Mouse (Mus musculus) T-helper 1 cell (primary cell): ENCODE results near the gene Cep89.

Source experiments
- in situ Hi-C: fragments of 300-600 bp; cut with MboI, MseI; formaldehyde crosslinking; loops from one replicate; pipeline ENCODE4 v1.15.1; 2025; ENCODE audit warnings: high pct_unique_total_duplicates

The Cep89 gene

DNA sequence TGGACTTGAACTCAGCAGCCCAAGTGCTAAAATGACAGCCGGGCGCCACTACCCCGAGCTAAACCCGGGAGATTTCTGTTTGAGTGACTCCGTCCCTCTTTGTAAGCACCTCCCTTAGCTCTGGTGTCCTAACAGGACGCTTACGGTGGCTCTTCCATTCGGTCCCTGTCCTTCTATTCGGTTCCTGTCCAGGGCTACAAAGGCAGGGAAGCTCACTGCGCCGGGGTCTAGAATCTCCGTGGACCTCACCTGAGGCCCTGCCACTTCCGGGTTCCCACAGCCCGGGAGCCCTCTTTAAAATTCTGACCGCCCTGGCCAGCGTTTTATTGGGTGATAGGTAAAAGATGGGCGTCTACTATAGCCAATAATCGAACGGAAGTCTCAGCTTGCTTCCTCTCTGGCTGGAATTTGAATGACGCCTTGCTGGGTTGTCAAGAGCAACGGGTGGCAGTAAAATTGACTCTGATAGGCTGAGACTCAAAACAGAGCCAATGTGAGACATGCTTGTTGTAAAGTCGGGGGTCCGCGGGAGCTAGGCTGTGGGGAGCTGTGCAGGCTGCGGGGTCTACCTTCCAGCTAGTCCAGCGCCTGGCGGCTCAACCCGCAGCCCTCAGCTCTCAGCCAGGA is at the start of gene Cep89, which contains the start of gene Faap24:
Gene Cep89, plus strand, starts transcription at position 494 of the 627 bp plus-strand sequence.
Gene Faap24, minus strand, starts transcription at position 295 of the 627 bp plus-strand sequence.
- in situ Hi-C loops: loop anchor here (5.0 kb wide), 2 partner anchors 156 to 164 kb away; no protein-coding TSS in a partner anchor

DNA sequence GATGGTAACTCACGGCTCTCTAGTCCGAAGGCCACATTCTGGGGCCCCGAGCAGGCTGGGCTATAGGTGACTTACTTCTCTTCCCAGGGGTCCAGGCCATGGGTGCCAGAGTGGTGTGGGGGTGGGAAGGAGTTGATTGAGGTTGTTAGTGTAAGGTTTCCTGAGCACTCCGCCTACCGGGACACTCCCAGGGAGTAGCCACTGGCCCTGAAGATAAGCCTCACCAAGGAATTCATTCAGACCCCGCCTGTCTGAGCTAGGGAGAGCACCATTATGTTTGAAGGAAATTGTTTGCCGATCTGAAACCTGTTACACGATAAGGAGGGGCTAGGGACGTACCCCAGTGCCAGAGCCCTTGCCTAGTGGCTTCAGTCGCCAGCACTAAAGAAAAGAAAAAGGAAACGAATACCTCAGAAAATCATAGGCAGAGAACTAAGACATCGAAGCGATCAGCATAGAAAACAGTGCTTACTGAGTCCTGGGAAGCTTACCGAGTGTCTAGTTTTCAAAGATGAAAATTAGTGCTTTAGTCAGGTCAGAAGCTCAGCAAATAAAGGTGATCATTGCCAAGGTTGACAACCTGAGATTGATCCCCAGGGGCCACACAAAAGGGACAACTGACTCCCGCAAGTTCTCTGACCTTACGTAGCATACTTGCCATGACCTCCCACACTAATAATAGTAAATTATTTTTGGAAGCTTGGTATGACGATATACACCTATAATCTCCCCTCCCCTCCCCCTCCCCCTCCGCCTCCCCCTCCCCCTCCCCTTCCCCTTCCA is 48.7 kb upstream of the Cep89 start:
- in situ Hi-C loops: no loop called here

DNA sequence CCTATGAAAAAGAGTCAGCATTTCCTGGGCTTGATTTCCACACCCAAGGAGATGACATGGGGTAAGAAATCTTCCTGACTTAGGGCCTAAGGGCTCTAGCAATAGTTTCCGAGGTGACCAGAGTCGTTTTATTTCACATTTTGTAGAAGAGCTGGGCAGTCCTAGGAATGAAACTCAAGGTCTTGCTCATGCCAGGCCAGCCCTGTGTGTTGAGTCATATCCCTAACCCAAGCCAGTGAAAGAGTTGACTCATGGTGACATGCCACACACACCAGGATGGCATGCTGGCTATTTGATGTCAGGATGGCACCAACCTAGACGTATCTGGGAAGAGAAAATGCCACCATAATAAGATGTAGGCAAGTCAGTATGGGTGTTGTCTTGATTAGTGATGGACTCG is 47.8 kb upstream of the Cep89 start:
- in situ Hi-C loops: no loop called here

DNA sequence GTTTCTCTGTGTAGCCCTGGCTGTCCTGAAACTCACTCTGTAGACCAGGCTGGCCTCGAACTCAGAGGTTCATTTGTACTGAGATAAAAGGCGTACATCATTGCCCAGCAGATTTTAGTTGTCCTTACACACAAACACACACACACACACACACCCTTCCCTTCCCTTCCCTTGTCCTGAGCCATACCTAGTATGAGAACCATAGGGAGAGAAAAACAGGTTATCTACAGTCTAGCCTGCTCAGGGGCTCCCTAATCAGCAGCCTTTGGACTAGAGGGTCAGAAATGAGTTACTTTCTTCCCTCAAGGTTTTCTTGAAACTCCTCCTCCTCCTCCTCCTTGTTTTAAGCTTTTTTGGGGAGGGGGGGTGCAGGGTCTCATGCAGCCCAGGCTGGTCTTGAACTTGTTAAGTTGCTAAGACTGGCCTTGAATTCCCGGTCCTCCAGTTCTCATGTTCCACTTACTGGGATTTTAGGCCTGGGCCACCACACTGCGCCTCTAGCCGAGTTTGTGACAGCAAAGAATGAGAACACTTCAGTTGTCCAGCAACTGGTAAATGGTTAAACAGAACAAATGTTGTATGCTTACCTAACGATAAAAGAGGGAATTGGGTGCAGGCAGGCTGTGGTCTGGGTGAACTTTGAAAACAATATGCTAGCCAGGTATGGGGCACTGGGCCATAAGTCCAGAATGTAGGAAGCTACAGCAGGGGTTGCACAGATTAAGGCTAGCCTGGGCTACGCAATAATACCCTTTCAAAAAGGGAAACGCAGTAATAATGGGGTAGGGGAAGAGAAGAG is 46.8 kb upstream of the Cep89 start:
- in situ Hi-C loops: no loop called here

DNA sequence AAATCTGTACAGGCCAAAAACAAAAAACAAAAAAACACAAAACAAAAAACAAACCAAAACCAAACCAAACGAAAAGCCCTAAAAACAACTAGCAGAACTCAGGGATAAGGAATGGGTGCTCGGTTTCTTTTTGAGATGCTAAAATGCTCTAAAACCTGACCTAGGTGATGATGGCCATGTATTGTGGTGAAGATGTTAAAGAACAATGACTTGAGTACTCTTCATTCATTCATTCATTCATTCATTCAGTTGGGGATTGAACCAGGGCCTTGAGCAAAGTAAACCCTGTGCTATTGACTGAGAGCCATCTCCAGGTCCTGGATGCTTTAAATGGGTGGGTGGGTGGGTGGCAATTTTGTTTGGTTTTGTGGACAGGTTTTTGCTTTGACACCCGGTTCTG is 45.7 kb upstream of the Cep89 start:
- in situ Hi-C loops: no loop called here

DNA sequence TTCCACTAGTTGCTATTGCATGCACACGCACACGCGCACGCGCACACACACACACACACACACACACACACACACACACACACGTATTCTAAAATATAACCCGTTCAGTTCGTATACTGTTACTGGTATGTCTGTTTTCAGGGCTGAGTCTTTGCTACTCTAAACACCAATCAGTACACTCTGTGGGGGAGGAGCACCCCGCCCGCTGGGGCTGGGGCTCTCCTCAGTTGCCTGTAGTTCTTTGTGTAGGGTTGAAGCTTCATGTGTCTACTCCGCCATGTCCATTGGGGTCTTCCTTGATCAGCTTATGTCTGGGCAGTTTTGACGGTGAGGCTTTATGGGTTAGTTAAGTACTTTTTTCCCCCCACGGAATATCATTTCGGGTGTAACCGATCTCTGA is 43.5 kb upstream of the Cep89 start:
- in situ Hi-C loops: no loop called here

DNA sequence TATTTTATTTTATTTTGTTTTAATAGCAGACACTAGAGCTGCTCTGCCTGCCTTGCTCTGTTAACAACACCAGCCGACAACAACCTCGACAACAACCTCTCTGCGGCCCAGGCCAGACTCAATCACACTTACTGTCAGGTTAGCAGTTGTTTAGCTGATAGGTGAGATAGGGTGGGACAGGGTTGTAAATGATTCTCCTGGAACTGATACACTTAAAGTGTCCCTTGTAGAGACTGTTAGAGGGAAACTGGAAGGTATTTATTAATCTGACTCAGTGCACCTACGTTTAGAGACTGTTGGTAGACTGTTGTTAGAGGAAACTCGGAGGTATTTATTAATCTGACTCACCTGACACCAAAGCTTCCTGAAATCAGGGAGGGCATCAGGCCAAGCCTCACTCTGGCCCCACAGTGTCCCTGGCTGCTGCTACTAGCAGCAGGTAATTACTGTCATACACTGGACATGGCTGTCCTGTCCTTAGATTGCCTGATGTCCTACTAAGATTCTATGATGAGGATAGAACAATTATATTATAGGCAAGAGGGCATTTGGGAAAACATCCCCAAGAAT is 41.4 kb upstream of the Cep89 start:
- in situ Hi-C loops: no loop called here

DNA sequence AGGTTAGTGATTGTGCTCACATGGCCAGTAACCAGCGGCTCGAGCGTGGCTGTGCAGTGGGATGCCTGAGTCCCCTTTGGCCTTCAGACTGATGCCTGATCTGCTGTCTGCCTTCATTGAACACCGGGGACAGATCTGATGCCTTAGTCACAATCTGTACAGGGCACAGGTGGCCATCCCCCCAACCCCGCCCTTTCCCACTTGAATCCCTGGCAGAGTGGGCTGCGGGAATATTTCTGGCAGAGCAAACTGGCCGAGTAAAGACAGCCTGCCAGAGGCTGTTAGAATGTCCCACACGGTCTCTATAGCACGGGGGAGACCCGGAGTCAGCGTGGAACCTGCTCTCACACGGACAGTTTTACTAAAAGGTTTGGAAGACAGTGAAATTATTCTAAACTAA is 39.2 kb upstream of the Cep89 start:
- in situ Hi-C loops: no loop called here

DNA sequence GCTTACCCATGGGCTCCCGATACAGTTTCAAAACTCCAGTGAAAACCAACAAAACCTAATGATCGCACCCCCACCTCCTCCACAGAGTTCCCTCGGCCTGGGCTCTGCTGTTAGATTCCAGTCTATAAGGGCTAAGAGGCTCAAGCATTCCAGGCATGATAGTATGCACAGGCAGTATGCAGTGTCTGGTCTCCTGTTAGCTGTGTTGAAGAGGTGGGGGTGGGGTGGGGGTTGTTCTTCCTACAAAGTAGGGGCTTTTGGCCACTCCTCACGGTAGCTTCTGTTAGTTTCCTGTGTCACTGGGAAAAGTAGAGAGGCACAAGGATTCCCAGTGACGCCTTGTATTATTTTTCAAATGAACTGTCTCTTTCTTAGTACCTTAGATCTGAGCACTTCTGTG is 34.6 kb upstream of the Cep89 start:
- in situ Hi-C loops: no loop called here

DNA sequence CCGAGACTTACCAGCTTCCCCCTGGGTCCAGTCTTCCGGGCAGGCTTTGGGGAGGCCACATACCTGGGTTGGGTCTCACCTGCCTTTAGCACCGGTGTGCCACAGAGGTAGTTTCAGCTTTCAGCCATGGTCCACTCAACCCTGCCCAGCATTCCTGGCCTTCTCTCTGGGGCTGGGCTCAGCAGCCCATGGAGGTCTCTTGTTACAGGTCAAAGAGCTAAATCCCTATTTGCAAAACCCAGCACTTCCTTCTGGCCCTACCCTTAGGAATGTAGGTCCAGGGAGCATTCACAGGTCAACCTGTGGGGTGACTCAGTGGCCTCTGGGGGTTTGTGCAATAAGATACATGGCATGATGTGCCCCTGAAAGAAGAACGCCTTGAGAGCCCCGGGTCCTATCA is 34.0 kb upstream of the Cep89 start:
- in situ Hi-C loops: no loop called here

DNA sequence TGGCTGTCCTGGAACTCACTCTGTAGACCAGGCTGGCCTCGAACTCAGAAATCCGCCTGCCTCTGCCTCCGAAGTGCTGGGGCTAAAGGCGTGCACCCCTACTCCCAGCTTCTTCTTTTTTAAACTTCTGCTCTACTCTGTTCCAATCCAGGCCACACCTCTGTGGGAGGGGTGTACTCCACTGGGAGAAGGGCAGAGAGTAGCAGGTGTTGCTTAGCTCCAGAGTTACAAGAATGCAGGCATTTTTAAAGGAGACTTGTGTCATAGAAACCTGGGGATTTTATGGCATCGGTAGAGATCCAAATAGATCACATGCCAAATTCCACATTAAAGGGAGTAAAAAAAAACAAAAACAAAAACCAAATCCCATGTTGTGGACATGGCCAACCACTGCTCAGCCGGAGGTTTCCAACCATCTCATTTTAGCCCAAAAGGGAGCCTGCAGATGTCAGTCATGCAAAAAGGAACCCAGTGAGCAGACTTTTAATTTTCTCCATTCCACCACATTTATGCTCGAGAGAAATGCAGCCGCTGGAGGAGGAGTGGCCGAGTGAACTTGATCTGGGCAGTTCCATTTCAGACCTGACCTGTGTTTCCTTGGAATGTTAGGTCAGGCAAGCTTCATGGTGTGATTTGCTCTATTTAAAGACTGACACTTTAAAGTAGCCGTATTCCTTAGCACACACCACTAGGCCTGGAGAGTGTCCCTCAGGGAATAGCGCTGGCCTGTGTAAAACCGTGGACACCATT is 31.5 kb upstream of the Cep89 start:
- in situ Hi-C loops: no loop called here

DNA sequence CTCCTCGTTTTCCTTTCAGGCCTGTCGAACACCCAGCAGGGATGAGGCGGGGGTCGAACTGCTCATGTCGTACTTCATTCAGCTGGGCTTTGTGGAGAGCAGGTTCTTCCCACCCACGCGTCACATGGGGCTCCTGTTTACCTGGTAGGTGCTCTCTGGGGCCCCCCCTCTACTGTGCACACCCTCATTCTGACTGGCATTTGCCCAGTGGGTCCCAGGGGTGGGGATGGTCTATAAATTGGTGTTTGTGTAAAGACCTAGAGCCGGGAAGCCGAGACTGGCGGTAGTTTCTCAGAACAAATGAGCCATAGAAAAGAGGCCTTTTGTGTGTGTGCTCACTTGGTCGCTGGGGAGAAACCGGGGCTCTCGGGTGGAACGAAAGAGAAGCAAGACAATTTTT is 25.7 kb upstream of the Cep89 start:
- in situ Hi-C loops: no loop called here

DNA sequence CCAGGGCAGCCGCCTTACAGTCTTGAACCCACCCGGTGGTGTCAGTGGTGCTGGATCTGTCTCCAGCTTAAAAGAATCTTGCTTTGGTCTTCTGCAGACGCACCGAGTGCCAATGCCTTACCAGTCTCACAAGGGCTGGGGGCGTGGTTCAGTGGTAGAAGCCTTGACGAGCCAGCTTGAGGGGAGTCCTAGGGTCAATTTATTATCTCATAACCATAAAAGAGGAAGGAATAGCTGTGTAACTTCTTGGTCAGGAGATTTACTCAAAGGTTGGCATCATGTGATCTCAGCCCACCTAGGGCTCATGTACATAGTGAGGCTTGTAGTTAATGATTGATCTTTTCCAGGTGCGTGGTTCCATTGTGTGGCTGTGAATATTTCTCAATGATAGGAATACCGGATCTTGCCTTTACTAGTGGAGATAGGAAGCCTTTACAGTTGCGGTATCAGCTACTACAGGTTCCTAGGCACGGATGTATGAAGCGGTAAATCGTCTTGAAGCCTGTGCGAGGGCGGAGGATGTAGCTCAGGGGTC is 24.3 kb upstream of the Cep89 start:
- in situ Hi-C loops: no loop called here

DNA sequence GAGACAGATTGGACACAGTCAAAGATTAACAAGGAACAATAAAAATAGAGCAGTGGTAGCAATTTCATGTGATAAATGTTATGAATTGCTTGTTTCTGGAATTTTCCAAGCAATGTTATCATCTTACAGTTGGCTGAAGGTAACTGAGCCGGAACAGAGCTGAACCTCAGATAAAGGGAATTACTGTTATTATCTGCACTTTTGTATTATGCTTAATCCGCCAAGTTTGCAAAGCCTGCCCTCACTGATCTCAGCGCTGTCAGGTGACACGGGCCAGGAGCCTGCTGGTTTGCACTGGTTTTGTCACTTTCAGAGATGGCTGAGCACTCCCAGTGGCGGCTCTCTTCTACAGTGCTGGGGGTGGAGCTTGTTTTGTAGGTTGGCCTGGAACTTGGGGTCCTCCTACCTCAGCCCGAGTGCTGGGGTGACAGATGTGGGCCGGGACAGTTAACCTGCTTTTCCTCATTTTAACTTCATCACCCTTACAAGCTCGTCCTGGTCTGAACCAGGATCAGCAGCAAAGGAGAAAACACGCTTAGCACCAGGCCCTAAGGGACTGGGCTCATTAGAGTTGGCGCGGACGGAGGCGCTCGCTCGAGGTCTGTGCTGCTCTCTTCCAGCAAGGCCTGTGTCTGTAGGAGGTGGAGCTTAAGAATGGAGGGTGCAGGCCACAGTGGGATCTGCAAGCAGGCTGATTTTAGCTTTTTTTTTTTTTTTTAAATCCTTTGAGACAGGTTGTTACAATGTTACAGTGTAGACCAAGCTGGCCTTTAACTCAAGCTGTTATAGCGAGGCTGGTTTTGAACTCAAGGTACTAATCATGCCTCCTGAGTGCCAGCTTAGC is 23.5 kb upstream of the Cep89 start:
- in situ Hi-C loops: no loop called here

DNA sequence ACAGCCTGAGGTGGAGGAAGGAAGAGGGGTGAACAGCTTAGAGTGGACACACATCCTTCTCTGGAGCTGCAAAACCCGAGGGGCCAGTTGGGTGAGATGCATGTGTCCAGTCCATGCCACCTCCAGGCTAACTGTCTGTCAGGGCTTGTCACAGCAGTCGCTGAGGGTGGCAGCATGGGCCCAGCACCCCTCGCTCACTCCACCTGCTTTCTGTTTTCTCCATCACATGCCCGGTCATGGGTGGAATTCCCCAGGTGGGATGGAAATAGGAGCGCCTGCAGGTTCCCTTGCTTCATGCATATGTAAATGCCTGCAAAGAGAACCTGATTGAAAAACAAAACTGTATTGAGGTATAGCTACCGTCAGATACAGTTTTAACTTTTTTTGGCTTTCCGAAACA is 22.6 kb upstream of the Cep89 start:
- in situ Hi-C loops: no loop called here

DNA sequence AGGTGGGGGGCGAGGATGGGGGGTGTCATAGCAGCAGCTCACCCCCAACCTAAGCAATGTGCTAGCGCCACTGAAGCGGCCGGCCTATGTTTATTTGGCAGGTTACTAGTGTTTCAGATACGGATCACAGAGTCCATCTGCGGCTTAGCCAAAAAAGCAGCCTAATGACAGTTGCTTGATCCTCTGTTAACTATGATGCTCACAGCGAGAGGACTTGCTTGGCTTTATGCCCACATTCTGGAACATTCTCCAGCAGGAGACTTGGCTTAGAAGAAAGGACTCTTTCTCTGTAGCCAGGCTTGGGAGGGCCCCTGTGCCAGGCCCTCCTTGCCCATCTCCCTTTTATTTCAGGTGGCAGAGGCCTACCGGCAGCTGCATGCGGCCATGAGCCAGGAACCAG is 20.2 kb upstream of the Cep89 start:
- in situ Hi-C loops: no loop called here

DNA sequence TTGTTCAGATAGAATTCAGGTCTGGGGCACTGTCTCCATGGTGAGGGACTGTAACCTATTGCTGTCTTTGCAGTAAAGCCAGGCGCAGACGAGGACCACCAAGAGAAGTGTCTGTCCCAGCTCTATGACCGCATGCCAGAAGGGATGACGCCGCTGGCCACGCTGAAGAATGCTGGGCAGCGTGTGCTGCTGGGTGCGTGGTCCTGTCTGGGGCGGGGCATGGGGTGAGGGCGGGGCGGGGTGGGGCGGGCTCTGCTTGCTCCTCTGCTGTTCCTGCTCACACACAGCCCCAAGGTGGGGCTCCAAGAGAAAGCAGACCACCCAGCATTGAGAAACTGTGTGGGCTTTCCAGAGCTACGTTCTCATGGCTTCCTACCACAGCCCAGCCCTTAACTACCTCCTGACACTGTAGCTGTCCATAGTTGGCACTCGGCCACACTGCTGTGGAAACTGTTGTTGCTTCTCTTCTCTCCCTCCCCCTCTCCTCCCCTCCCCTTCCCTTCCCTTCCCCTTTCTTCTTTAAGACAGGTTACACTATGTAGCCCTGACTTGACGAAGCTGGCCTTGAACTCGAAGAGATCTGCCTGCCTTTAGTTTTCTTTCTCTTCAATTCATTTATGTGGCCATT is 17.2 kb upstream of the Cep89 start:
- in situ Hi-C loops: no loop called here

DNA sequence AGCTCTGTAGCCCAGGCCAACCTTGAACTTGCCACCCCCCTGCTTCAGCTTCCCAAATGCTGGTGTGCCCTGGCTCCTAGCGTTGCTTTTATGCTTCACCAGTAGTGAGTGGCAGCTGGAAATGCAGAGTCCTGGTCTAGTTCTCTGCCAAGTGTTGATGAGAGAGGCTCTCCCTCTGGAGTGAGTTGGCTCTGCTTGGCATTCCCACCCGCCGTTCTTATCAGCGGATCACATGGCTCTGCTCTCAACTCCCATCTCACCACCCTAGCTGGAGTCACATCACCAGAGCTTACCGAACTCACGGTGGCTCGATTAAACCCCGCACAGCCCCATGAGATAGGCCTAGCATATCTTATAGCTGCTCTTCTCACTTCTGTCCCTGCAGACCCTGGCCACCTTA is 16.5 kb upstream of the Cep89 start:
- in situ Hi-C loops: no loop called here

DNA sequence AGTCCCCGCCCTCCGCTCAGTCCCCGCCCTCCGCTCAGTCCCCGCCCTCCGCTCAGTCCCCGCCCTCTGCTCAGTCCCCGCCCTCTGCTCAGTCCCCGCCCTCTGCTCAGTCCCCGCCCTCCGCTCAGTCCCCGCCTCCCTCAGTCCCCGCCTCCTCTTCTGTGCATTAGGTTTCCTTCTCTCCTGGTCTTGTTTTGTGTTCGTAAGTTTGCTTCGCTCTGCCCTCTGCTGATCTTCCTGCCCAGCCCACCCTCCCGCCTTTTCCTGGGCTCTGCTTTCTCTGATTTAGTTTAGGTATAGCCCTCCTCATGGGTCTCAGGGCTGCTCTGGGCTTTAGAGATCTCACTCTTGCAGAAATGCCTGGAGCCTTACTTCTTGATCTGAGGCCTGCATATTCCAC is 15.0 kb upstream of the Cep89 start:
- in situ Hi-C loops: no loop called here
